Mouse (Mus musculus): ENCODE data around the gene Nucb1. TPM values are rescaled to one million over a fixed set of nuclear protein-coding genes. Genes with fewer than 3 reads are reported as not detected.
A peak's percentile ranks its signal among the peaks of the same experiment; 100 is the strongest.
"Not testable (repeated sequence)": the region's sequence is repeated elsewhere in the genome, so short reads cannot be mapped to it uniquely, and the experiment has no call there.

Gene Nucb1
- polyA plus RNA-seq, 1 experiment = 1,233 TPM

DNA sequence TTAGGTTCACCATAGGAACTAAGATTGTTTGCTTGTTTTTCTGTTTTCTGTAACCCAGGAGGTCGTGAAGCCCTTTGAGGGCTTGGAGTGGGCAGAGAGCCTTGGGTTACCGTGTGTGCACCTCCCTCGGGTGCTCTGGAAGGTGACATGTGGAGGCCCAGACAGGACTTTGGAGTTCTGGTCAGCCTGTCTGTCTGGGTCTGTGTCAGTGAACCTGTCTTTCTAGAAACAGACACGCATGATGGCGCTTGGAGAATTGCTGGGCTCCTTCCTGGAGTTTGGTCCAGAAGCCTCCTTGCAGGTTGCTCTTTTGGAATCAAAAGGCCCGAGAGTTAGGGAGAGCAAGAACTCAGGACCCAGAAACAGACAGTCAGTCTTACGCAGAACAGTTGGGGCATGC, 49.8 kb downstream of the Nucb1 start:
- no peak for TF ChIP-seq GATA1 (IDR thresholded peaks at IDR 0.05; ENCODE audit: low read length)

DNA sequence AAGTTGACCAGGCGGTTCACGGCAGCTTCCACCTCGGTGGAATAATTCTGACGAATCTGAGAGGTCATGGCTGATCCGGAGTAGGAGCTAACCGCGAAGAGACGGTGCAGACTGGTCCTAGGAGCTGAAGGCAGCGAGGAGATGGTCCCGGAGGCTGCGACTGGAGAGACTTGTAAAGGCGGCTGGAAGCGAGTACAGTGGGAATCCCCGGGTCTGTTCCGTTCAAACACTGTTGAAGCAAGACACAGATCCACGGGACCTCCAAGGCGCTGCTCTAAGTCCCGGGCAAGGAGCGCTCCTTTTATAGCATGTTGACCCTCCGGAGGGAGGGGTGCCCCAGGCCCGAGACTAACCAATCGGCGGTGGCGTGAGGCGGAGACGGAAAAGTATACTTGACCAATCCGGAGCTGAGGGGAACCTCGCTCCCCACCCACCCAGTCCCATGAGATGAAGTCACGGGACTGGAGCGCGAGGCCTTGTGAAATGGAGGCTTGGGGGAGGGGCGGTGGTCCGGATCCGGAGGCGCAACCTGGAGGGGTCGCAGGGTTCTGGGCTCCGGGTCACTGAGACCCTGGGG, 50.6 kb downstream of the Nucb1 start, which contains the start of gene Ftl1:
Gene Ftl1, minus strand, starts transcription at position 321 of the 577 bp plus-strand sequence.
- not testable (repeated sequence) for TF ChIP-seq GATA1 (IDR thresholded peaks at IDR 0.05; ENCODE audit: low read length)

GRCm38 (mm10) chr7:45458748-45459563, 51.2 kb downstream of the Nucb1 start:
- TF ChIP-seq GATA1 (IDR thresholded peaks at IDR 0.05; ENCODE audit: low read length) = no peak

DNA sequence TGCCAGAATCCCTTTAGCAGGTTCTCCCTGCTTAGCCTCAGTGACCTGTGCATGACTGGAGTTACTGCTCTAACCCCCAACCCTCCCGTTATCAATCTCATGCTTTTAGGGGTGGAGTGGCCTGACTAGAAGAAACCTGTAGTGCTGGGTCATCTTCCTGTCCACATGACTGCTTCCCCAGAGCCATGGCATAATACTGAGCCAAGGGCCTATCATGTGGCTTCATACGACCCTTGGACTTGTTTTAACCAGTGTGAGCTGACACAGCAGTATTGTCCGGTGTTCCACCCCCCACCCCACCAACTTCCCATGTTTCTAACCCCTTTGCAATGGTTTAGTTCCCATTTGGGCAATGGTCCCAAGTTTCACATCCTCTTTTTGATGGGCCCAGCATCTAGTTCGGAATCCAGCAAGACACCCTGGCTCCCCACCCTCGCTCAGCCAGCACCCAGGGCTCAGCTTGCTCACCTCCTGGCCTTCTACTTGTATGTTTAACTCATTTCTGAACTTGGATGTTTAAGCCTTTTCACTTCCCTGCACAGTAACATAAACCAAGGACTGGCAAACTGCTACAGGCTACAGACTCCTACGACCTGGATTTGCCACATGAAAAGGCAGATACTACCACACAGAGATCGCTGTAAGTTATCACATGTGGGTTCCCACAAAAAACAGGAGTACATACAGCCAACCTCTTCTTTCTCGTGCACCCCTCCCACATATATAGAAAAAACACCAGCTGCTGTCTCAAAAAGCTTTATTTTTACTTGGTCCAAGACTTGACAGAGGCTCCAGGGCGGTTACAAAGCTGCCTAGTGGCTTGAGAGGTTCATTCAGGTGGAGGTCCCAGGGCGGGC, 52.8 kb downstream of the Nucb1 start:
- no peak for TF ChIP-seq GATA1 (IDR thresholded peaks at IDR 0.05; ENCODE audit: low read length)

DNA sequence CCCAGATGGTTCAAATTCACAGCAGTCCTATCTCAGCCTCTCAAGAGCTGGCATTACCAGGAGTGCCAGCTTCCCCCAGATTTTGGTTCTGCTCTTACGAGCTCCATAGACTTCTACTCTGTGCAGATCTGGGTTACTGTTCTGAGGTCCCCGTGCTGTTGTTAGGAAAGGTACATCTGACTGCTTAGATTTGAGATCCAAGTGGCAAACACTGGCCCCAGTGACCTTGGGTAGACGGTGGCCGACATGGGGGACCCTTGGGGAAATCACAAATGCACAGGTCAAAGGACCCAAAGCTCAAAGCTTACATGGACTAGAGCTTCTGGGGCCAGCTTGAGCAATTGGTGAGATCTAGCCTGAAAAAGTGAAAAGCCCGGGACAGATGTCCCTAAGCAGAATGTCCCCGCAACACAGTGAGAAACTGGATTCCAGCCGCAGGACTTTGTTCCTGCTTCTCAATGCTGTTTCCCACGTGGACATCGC, 53.4 kb downstream of the Nucb1 start:
- no peak for TF ChIP-seq GATA1 (IDR thresholded peaks at IDR 0.05; ENCODE audit: low read length)

DNA sequence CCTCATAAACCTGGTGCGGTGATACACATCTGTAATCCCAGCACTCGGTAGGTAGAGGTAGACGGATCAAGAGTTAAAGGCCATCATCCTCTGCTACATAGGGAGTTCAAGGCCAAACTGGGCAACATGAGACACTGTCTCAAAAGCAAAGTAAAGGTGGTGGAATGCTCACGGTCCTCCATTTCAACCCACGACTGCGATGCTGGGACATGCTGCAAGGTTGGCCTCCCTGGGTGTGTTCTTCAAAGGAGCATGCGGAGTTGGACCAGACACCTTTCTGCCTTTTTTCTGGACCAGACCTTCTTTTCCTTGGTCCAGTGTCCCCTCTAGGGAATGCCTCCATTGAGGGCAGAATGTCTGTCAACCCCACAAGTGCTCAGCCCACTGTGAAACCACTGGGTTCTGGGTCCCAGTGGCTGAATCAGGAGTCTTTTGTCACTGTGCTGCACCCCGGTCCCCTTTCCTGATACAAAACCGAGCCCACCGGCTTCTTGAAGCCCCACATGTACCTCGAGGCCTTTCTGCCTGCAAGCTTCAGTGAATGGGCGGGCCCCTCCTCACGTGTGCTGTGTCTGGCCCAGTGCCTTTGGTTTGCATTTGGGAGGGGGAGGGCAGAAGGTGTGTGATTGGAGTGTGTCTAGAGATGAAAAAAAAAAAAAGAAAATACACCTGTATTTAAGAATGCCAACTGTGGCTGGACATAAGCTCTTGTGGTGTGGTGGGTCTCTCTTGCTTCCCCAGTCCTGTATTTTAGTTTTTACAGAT, 54.1 kb downstream of the Nucb1 start:
- no peak for TF ChIP-seq GATA1 (IDR thresholded peaks at IDR 0.05; ENCODE audit: low read length)

DNA sequence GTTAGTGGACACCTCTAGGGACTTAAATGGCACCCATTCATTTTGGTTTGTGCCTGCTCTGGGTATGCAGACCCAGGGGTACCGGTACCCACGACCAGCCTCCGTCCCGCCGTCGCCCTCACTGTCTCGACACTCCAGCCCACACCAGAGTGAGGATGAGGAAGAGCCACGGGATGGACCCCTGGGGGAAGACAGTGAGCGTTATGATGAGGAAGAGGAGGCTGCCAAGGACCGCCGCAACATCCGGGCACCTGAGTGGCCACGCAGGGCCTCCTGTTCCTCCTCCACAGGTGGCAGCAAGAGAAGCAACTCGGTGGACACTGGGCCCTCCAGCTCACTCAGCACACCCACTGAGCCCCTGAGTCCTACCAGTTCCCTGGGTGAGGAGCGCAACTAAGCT, 55.2 kb downstream of the Nucb1 start:
- TF ChIP-seq GATA1 (IDR thresholded peaks at IDR 0.05; ENCODE audit: low read length) = no peak

DNA sequence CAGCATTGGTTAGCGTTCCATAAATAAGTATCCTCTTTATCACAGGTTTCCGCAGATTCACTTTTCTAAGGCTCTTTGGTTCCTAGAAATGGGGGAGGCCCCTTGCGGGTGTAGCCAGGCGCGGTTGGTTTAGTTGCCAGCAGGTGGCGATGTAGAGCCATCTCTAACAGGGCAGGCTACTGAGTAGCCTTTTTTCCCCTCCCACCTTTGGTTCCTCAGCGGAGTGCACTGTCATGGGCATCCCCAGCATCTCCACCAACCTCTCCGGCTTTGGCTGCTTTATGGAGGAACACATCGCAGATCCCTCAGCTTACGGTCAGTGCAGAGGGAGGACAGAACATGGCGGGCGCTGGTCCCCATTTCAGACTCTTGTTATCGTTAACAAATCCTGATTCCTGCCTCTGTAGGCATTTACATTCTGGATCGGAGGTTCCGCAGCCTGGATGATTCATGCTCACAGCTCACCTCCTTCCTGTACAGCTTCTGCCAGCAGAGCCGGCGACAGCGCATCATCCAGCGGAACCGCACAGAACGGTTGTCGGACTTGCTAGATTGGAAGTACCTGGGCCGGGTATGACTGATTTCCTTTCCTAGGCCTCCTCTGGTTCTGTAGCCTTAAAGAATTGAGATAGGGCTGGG, 58.7 kb downstream of the Nucb1 start:
- TF ChIP-seq GATA1 (IDR thresholded peaks at IDR 0.05; ENCODE audit: low read length) = no peak

DNA sequence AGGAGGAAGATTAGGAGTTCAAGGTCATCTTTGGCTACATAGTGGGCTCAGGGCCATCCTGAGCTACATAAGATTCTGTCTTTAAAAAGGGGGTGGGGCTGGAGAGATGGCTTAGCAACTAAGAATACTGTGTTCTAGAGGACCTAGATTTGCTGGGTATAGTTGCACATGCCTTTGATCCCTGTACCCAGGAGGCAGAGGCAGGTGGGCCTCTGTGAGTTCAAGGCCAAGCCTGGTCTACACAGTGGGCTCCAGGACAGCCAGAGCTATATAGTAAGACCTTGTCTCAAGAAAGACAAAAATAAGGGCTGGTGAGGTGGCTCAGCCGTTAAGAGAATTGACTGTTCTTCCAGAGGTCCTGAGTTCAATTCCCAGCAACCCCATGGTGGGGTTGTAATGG, 60.2 kb downstream of the Nucb1 start:
- no peak for TF ChIP-seq GATA1 (IDR thresholded peaks at IDR 0.05; ENCODE audit: low read length)

DNA sequence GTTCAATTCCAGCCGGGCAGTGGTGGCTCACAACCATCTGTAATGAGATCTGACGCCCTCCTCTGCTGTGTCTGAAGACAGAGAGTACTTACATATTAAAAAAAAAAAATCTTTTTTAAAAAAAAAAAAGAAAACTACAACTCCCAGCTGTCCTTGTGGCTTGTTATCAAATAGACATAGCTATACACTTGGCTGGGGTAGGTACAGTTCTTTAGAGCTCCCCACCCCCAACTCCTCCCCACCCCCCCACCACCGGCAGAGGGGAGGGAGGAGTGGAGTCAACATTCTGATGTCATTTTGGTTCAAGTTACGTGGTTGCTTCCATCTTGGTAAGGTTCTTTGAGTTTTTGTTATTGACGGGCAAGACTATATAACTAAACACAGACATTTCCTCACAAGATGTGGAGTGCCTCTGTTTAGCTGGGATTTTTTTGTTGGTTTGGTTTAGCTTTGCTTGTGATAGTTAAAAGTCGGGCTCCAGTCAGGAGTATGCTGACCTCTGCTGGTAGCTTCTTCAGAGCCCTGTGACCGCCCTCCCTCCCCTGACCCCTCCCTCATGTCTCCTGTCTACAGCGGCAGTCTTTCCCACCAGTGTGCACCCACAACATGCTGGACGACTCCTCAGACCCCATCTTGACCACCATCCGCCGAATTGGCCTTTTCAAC, 62.7 kb downstream of the Nucb1 start:
- no peak for TF ChIP-seq GATA1 (IDR thresholded peaks at IDR 0.05; ENCODE audit: low read length)

DNA sequence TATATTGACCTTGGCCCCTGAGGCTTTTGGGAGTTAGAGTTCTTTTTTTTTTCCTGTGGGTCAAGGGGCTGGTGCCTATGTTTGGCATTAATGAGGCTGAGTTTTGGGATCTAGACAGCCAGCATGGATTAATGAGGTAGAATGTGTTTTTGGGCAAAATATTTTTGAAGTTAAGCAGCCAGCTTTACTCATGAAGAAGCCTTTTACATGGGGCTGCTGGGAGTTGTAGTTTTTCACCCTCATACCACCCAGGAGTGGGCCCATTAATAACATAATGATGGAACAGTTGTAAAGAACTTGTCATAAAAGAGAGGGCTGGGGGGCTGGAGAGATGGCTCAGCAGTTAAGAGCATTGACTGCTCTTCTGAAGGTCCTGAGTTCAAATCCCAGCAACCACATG, 63.6 kb downstream of the Nucb1 start:
- no peak for TF ChIP-seq GATA1 (IDR thresholded peaks at IDR 0.05; ENCODE audit: low read length)

DNA sequence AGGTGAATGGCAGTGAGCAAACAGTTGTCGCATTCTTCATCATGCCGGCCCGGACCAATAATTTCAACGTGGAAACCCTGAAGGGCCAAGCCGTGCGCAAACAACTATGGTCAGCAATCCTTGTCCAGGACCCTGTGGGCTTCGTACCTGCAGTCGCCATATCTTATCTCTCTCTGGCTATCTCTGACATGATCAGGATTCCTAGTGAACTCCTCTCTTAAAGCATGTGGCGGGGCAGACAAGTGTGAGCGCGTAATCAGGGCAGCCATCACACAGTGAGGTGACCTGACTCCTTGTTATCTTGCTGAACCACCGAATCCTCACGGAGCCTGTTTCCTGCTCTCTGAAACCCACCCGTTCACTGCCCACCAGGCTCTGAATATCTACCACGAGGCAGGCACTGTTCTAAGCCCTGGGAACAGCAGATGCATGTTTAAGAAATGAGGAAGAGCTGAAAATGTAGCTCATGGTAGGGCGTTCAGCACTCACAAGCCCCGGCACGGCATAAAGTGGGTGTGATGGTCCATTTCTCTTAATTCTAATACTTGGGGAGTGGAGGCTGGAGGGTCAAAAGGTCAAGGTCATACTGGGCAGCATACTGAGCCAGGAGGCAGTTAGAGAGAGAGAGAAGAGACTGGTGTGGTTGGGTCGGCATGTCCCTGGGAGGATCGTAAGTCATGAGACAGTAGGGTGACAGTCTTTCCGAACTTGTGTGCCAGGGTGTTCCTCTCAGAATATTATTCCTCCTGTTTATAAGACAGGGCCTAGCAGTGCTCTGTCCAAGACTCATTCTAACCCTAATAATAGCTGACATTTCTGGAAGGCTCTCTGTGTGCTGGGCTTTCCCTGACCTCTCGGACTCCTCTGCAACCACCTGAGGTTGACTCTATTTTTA, 66.4 kb downstream of the Nucb1 start:
- TF ChIP-seq GATA1 (IDR thresholded peaks at IDR 0.05; ENCODE audit: low read length) = peak; percentile 88

Other genes with a start within 250 kb of the Nucb1 start
- gene Slc6a21, start 232.9 kb downstream of the Nucb1 start, polyA plus RNA-seq (2012) = not detected in 2 replicates
- 0.13 and 0.19 TPM in 2 replicates for gene Trpm4, start 176.6 kb downstream of the Nucb1 start, polyA plus RNA-seq (2012)
- gene Hrc, start 175.1 kb downstream of the Nucb1 start, polyA plus RNA-seq (2012) = not detected in 2 replicates
- gene Ppfia3, start 143.4 kb downstream of the Nucb1 start, polyA plus RNA-seq (2012) = 5.9 and 6.4 TPM in 2 replicates
- gene Lin7b, start 139.8 kb downstream of the Nucb1 start, polyA plus RNA-seq (2012) = 3.0 and 3.6 TPM in 2 replicates
- 1,207 and 1,386 TPM in 2 replicates for gene Snrnp70, start 114.7 kb downstream of the Nucb1 start, polyA plus RNA-seq (2012)
- gene Kcna7, start 104.8 kb downstream of the Nucb1 start, polyA plus RNA-seq (2012) = not detected in 2 replicates
- gene Ntf5, start 96.7 kb downstream of the Nucb1 start, polyA plus RNA-seq (2012) = 0.03 and 0.04 TPM in 2 replicates
- gene Lhb, start 89.6 kb downstream of the Nucb1 start, polyA plus RNA-seq (2012) = not detected in 2 replicates
- gene Gys1, start 75.6 kb downstream of the Nucb1 start, polyA plus RNA-seq (2012) = 28.8 TPM in 2 replicates
- 887 and 1,231 TPM in 2 replicates for gene Ruvbl2, start 72.3 kb downstream of the Nucb1 start, polyA plus RNA-seq (2012)
- 11,844 and 12,759 TPM in 2 replicates for gene Ftl1, start 50.5 kb downstream of the Nucb1 start, polyA plus RNA-seq (2012)
- gene Bax, start 43.5 kb downstream of the Nucb1 start, polyA plus RNA-seq (2012) = 407 and 498 TPM in 2 replicates
- gene Tulp2, start 28.5 kb downstream of the Nucb1 start, polyA plus RNA-seq (2012) = 1.7 and 2.0 TPM in 2 replicates
- not detected in 2 replicates for gene Gm45808, start 23.6 kb downstream of the Nucb1 start, polyA plus RNA-seq (2012)
- gene Dhdh, start 21.6 kb downstream of the Nucb1 start, polyA plus RNA-seq (2012) = 0.29 and 0.49 TPM in 2 replicates
- 87.1 and 135 TPM in 2 replicates for gene Ppp1r15a, start 15.9 kb upstream of the Nucb1 start, polyA plus RNA-seq (2012)
- 1.2 and 1.8 TPM in 2 replicates for gene Plekha4, start 15.9 kb upstream of the Nucb1 start, polyA plus RNA-seq (2012)
- gene Hsd17b14, start 44.5 kb upstream of the Nucb1 start, polyA plus RNA-seq (2012) = 10.6 and 11.5 TPM in 2 replicates
- gene Bcat2, start 59.7 kb upstream of the Nucb1 start, polyA plus RNA-seq (2012) = 83.5 and 192 TPM in 2 replicates
- gene Fgf21, start 105.1 kb upstream of the Nucb1 start, polyA plus RNA-seq (2012) = not detected in 2 replicates
- gene Fut1, start 106.9 kb upstream of the Nucb1 start, polyA plus RNA-seq (2012) = not detected in 2 replicates
- gene Izumo1, start 111.4 kb upstream of the Nucb1 start, polyA plus RNA-seq (2012) = 0.11 and 0.14 TPM in 2 replicates
- gene Rasip1, start 117.1 kb upstream of the Nucb1 start, polyA plus RNA-seq (2012) = 1.2 and 1.6 TPM in 2 replicates
- not detected in 2 replicates for gene Mamstr, start 129.6 kb upstream of the Nucb1 start, polyA plus RNA-seq (2012)
- gene Fut2, start 156.0 kb upstream of the Nucb1 start, polyA plus RNA-seq (2012) = not detected in 2 replicates
- 0.11 TPM in 1 of 2 replicates, not detected in the other for gene Ntn5, start 173.6 kb upstream of the Nucb1 start, polyA plus RNA-seq (2012)
- not detected in 2 replicates for gene Sec1, start 184.0 kb upstream of the Nucb1 start, polyA plus RNA-seq (2012)
- gene Car11, start 189.4 kb upstream of the Nucb1 start, polyA plus RNA-seq (2012) = 0.37 and 0.79 TPM in 2 replicates
- 22.4 and 28.4 TPM in 2 replicates for gene Dbp, start 194.7 kb upstream of the Nucb1 start, polyA plus RNA-seq (2012)
- 18,264 and 20,873 TPM in 2 replicates for gene Rpl18, start 205.1 kb upstream of the Nucb1 start, polyA plus RNA-seq (2012)
- gene Sphk2, start 207.6 kb upstream of the Nucb1 start, polyA plus RNA-seq (2012) = 172 and 187 TPM in 2 replicates
- 1.2 TPM in 2 replicates for gene Fam83e, start 210.8 kb upstream of the Nucb1 start, polyA plus RNA-seq (2012)
- gene Spaca4, start 215.4 kb upstream of the Nucb1 start, polyA plus RNA-seq (2012) = not detected in 2 replicates